Mouse (Mus musculus): Measurements from ENCODE around the gene Gm28043.

DNA sequence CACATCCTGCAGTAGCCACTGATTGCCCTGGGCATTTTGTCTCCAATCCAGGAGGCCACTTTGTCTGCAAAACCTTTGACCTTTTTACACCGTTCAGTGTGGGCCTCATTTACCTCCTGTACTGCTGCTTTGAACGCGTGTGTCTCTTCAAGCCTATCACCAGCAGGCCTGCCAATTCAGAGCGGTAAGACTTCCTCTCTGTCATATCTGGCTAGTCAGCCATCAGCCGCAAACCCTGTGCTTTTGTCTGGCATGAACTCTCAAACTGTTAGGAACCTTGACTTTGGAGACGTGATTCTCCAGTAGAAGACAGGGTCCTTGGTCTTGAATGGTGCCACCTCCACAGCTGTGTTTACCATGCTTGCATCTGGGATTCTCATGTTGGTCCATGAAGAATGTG, 75.6 kb downstream of the Gm28043 start:
- TF ChIP-seq POLR2A (IDR thresholded peaks at IDR 0.05; ENCODE audit: control insufficient read depth, low read depth, low read length), result no peak
- TF ChIP-seq CTCF (IDR thresholded peaks at IDR 0.05; ENCODE audit: control insufficient read depth, insufficient read depth, insufficient replicate concordance, low read depth, low read length), result no peak

All from testis, adult 2 months (tissue).